Mouse (Mus musculus): ENCODE measurements around the gene Gm12887. TPM values are rescaled to one million over a fixed set of nuclear protein-coding genes. Genes with fewer than 3 reads are reported as not detected.

Gene Gm12887
- polyA plus RNA-seq (2014; fragmentation: Illumina TruSeq; extraction: RNeasy Lipid Tissue Mini Kit (QIAGEN cat#74804); ENCODE audit: low read depth, low replicate concordance) = not detected

DNA sequence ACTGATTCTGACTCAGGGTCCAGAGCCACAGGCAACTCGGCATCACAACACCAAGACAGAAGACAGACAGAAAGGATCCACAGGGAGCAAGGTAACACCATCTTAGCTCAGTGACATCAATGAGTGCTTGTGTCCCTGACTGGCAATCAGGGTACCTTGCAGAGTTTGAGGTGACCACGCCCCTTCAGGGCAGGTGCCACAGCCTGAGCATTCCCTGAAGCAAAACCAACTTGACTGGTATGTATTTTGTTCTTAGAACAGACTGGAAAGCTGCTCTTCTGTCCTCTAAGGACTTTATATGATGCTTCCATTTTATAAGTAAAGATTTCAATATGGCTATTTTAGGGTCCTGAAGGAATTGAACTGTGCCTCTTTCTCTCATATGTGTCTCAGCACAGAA lies at the start of gene Gm12887:
Gm12887 (minus strand) TSS at position 101 of the 400 bp plus-strand sequence.

Other genes starting within 250 kb of the Gm12887 start
- not detected for gene Gm12886, start 199.0 kb downstream of the Gm12887 start, polyA plus RNA-seq (2014; fragmentation: Illumina TruSeq; extraction: RNeasy Lipid Tissue Mini Kit (QIAGEN cat#74804); ENCODE audit: low read depth, low replicate concordance)

All from adipose tissue, adult 10 weeks (tissue).